Comparison of ENCODE assay signal across 19 mouse cellular contexts in genomic region chr13:102569580-102569979, GRCm38 (mm10).
"Had no signal": no experiment of that assay in that cellular context is flagged by ENCODE, and none has a peak within 500 bp of the region (broad histone marks: within the 10 kb centered on the region; RNA-seq: fewer than 3 reads in every experiment).

No protein-coding gene starts in this region.

- ATAC-seq: midbrain, embryonic 16.5 days had no signal

- DNase-seq: lung, adult 18-20 months; lung, embryonic 14.5 days; lung, postnatal 10 days; lung, postnatal 4 days; midbrain, embryonic 14.5 days; retina, postnatal 1 day; right cerebral cortex, adult 18-20 months; right cerebral cortex, postnatal 25 days; right cerebral cortex, postnatal 4 days; spleen, adult 18-20 months; thymus, adult 18-20 months; thymus, postnatal 14 days; thymus, postnatal 36 days had no signal

- H3K4me3 ChIP-seq: midbrain, embryonic 10.5 days; midbrain, embryonic 12.5 days; myocyte; neural tube, embryonic 13.5 days; neural tube, embryonic 15.5 days had no signal

- H3K36me3 ChIP-seq: midbrain, embryonic 10.5 days; midbrain, embryonic 12.5 days; neural tube, embryonic 13.5 days; neural tube, embryonic 15.5 days had no signal

- H3K27me3 ChIP-seq: midbrain, embryonic 12.5 days; neural tube, embryonic 15.5 days had no signal

- H3K9me3 ChIP-seq: midbrain, embryonic 10.5 days; midbrain, embryonic 12.5 days; neural tube, embryonic 13.5 days; neural tube, embryonic 15.5 days had no signal

- H3K4me2 ChIP-seq: lung, embryonic 14.5 days; midbrain, embryonic 12.5 days; neural tube, embryonic 13.5 days; neural tube, embryonic 15.5 days had no signal

- H3K27ac ChIP-seq: midbrain, embryonic 10.5 days; midbrain, embryonic 12.5 days; neural tube, embryonic 13.5 days; neural tube, embryonic 15.5 days had no signal

- H3K9ac ChIP-seq: lung, embryonic 14.5 days; midbrain, embryonic 12.5 days; neural tube, embryonic 13.5 days; neural tube, embryonic 15.5 days had no signal
